Comparison of ENCODE assay signal across 24 mouse cellular contexts in genomic region chr17:28886266-28886665, GRCm38 (mm10). TPM values are rescaled to one million over a fixed set of nuclear protein-coding genes. Genes with fewer than 3 reads are reported as not detected.
"Had no signal": no experiment of that assay in that cellular context is flagged by ENCODE, and none has a peak within 500 bp of the region (broad histone marks: within the 10 kb centered on the region; RNA-seq: fewer than 3 reads in every experiment).

No protein-coding gene starts in this region.

- H3K27me3 ChIP-seq: neural tube, embryonic 13.5 days; neural tube, embryonic 15.5 days; stomach, embryonic 15.5 days had no signal

- H3K4me2 ChIP-seq: neural tube, embryonic 12.5 days; neural tube, embryonic 13.5 days; neural tube, embryonic 15.5 days; stomach, embryonic 15.5 days had no signal

- H3K4me3 ChIP-seq: neural tube, embryonic 12.5 days; neural tube, embryonic 13.5 days; neural tube, embryonic 15.5 days; stomach, embryonic 15.5 days had no signal

- H3K36me3 ChIP-seq: neural tube, embryonic 12.5 days; neural tube, embryonic 13.5 days; neural tube, embryonic 15.5 days; stomach, embryonic 15.5 days had no signal

- H3K9me3 ChIP-seq: neural tube, embryonic 13.5 days; neural tube, embryonic 15.5 days; stomach, embryonic 15.5 days had no signal

- H3K4me1 ChIP-seq: neural tube, embryonic 12.5 days; neural tube, embryonic 13.5 days had no signal

- DNase-seq: retina, postnatal 1 day; right cerebral cortex, adult 18-20 months; right cerebral cortex, postnatal 14 days; right cerebral cortex, postnatal 25 days; right cerebral cortex, postnatal 4 days; spleen, adult 18-20 months; thymus, adult 18-20 months; thymus, adult 2 months; thymus, postnatal 14 days; thymus, postnatal 25 days; thymus, postnatal 36 days; thymus, postnatal 4 days had no signal

- H3K27ac ChIP-seq: neural tube, embryonic 12.5 days; neural tube, embryonic 13.5 days; neural tube, embryonic 15.5 days; stomach, embryonic 15.5 days; stomach, postnatal 0 days had no signal

- H3K9ac ChIP-seq: neural tube, embryonic 12.5 days; neural tube, embryonic 13.5 days; neural tube, embryonic 15.5 days; stomach, embryonic 15.5 days had no signal

RNA-seq across cellular contexts. Expression of gene Pnpla1, which starts 28.1 kb away (rescaled TPM):
- total RNA-seq: neutrophil, adult 5-6 weeks had no signal
- polyA plus RNA-seq: neural tube, embryonic 12.5 days; neural tube, embryonic 13.5 days; spleen, adult 2 months; thymus, postnatal 0 days had no signal

RNA-seq across cellular contexts. Expression of gene Pxt1, which starts 57.4 kb away (rescaled TPM):
- total RNA-seq: neutrophil, adult 5-6 weeks had no signal
- polyA plus RNA-seq: neural tube, embryonic 12.5 days; neural tube, embryonic 13.5 days; neural tube, embryonic 14.5 days; neural tube, embryonic 15.5 days; small intestine, adult 2 months; stomach, embryonic 14.5 days; stomach, embryonic 15.5 days; thymus, postnatal 0 days; urinary bladder, adult 2 months had no signal
